Mouse (Mus musculus): ENCODE results near the gene Nanos3. TPM values are rescaled to one million over a fixed set of nuclear protein-coding genes. Genes with fewer than 3 reads are reported as not detected.
A peak's percentile ranks its signal among the peaks of the same experiment; 100 is the strongest.

Gene Nanos3
- total and polyA plus RNA-seq, 3 experiments: not detected

- no peak for DNase-seq (ENCODE audit: extremely low read depth)
- Histone ChIP-seq H3K27ac (ENCODE audit: insufficient read depth, low read depth) (peak overlapping the region; percentile 65), H3K27me3 (replicated peaks) (no peaks in the 10 kb centered on the region), H3K9ac (ENCODE audit: insufficient read depth, low read depth) (no peak overlapping the region), H3K36me3 (replicated peaks in 1 of 2; ENCODE audit: control insufficient read depth in 1 of 2, insufficient read depth in 1 of 2, low read length in 1 of 2) (peaks cover 0 to 6% of the 10 kb centered on the region in 2 experiments), H3K4me2 (ENCODE audit: insufficient read depth, low read depth, poor library complexity, severe bottlenecking) (no peak overlapping the region), H3K4me1 (ENCODE audit: control insufficient read depth in 1 of 2, insufficient read depth in 2 of 2) (peaks cover 18 to 47% of the 10 kb centered on the region in 2 experiments), H3K4me3 (replicated peaks in 1 of 3; ENCODE audit: low read depth in 2 of 3, low read length in 2 of 3, poor library complexity in 1 of 3) (no peak overlapping the region), H3K9me3 (replicated peaks; ENCODE audit: low read length) (no peaks in the 10 kb centered on the region), H3K79me2 (replicated peaks; ENCODE audit: control insufficient read depth, extremely low read depth, insufficient read depth, poor library complexity, severe bottlenecking) (peaks cover 15% of the 10 kb centered on the region)
- in situ Hi-C loops (cut with MboI; ENCODE audit: low pct_ligation_motif_present, low pct_unique_long_range_greater_than_20kb, low sequenced_read_pairs): no loop called here
- dilution Hi-C loops (cut with MboI; ENCODE audit: extremely low pct_ligation_motif_present, extremely low pct_unique_long_range_greater_than_20kb, low sequenced_read_pairs): no loop called here
- TF ChIP-seq TBP (conservative IDR thresholded peaks at IDR 0.05; ENCODE audit: low read depth, low read length): 0 out of 2 replicates have a peak, but pooled peaks have one; percentile 22
- TF ChIP-seq MYC (IDR thresholded peaks at IDR 0.05; ENCODE audit: low read depth, low read length): 0 out of 2 replicates have a peak, but pooled peaks have one; percentile 11
- TF ChIP-seq NRF1 (IDR thresholded peaks at IDR 0.05; ENCODE audit: low read depth, low read length): no peak
- no peak for TF ChIP-seq SMC3 (IDR thresholded peaks at IDR 0.05; ENCODE audit: low read depth, low read length)
Observed at GRCm38 (mm10) chr8:84198871-84199270, 13.9 kb upstream of the Nanos3 start.

GRCm38 (mm10) chr8:84197922-84198774, 13.1 kb upstream of the Nanos3 start:
- peak; percentile 96 for DNase-seq (ENCODE audit: extremely low read depth)
- Histone ChIP-seq H3K4me3 (replicated peaks in 1 of 3; ENCODE audit: low read depth in 2 of 3, low read length in 2 of 3, poor library complexity in 1 of 3) (peak overlapping the region; percentile 57 to 59 (median 59)), H3K36me3 (replicated peaks in 1 of 2; ENCODE audit: control insufficient read depth in 1 of 2, insufficient read depth in 1 of 2, low read length in 1 of 2) (peaks cover 0 to 6% of the 10 kb centered on the region in 2 experiments), H3K4me2 (ENCODE audit: insufficient read depth, low read depth, poor library complexity, severe bottlenecking) (peak overlapping the region; percentile 84), H3K27ac (ENCODE audit: insufficient read depth, low read depth) (peak overlapping the region; percentile 85), H3K9me3 (replicated peaks; ENCODE audit: low read length) (no peaks in the 10 kb centered on the region), H3K79me2 (replicated peaks; ENCODE audit: control insufficient read depth, extremely low read depth, insufficient read depth, poor library complexity, severe bottlenecking) (peaks cover 15% of the 10 kb centered on the region), H3K27me3 (replicated peaks) (peaks cover 2% of the 10 kb centered on the region), H3K4me1 (ENCODE audit: control insufficient read depth in 1 of 2, insufficient read depth in 2 of 2) (peaks cover 18 to 45% of the 10 kb centered on the region in 2 experiments), H3K9ac (ENCODE audit: insufficient read depth, low read depth) (peak overlapping the region; percentile 41)
- in situ Hi-C loops (cut with MboI; ENCODE audit: low pct_ligation_motif_present, low pct_unique_long_range_greater_than_20kb, low sequenced_read_pairs): no loop called here
- TF ChIP-seq ETS1 (conservative IDR thresholded peaks at IDR 0.05; ENCODE audit: low read depth, low read length): peak; percentile 54
- peak; percentile 35; the same call in 1 of the 2 replicates for TF ChIP-seq IRF4 (IDR thresholded peaks at IDR 0.05; ENCODE audit: low read depth, low read length)
- no peak for TF ChIP-seq POLR2AphosphoS2 (IDR thresholded peaks at IDR 0.05; ENCODE audit: low read depth, low read length)
- TF ChIP-seq JUN (IDR thresholded peaks at IDR 0.05; ENCODE audit: insufficient read depth, low read depth, low read length): no peak
- no peak for TF ChIP-seq SMC3 (IDR thresholded peaks at IDR 0.05; ENCODE audit: low read depth, low read length)
- peak; percentile 57; the same call in 1 of the 2 replicates for TF ChIP-seq ELF1 (IDR thresholded peaks at IDR 0.05; ENCODE audit: low read depth, low read length)
- TF ChIP-seq HCFC1 (IDR thresholded peaks at IDR 0.05; ENCODE audit: low read depth, low read length): peak; percentile 33
- TF ChIP-seq ZMIZ1 (IDR thresholded peaks at IDR 0.05; ENCODE audit: low read depth, low read length): no peak
- no peak for TF ChIP-seq UBTF (IDR thresholded peaks at IDR 0.05; ENCODE audit: low read depth, low read length)
- no peak for TF ChIP-seq MAFK (IDR thresholded peaks at IDR 0.05; ENCODE audit: insufficient replicate concordance, low read length)
- peak; percentile 90 for TF ChIP-seq SIN3A (IDR thresholded peaks at IDR 0.05; ENCODE audit: low read length)
- peak; percentile 51; the same call in 1 of the 2 replicates for TF ChIP-seq TCF12 (IDR thresholded peaks at IDR 0.05; ENCODE audit: low read depth, low read length)
- 0 out of 2 replicates have a peak, but pooled peaks have one; percentile 50 for TF ChIP-seq CHD2 (IDR thresholded peaks at IDR 0.05; ENCODE audit: low read length)
- 0 out of 2 replicates have a peak, but pooled peaks have one; percentile 51 for TF ChIP-seq MYC (IDR thresholded peaks at IDR 0.05; ENCODE audit: low read depth, low read length)
- TF ChIP-seq BHLHE40 (IDR thresholded peaks at IDR 0.05; ENCODE audit: low read depth, low read length): peak; percentile 28; the same call in 1 of the 2 replicates
- TF ChIP-seq POLR2A (IDR thresholded peaks at IDR 0.05; ENCODE audit: low read depth, low read length): no peak; the same call in 1 of the 2 replicates
- no peak for TF ChIP-seq ZNF384 (IDR thresholded peaks at IDR 0.05; ENCODE audit: low read depth, low read length)
- peak; percentile 18; the same call in 1 of the 2 replicates for TF ChIP-seq MAZ (IDR thresholded peaks at IDR 0.05; ENCODE audit: low read depth, low read length)
- peak; percentile 96 for TF ChIP-seq MXI1 (IDR thresholded peaks at IDR 0.05; ENCODE audit: low read depth, low read length)
- TF ChIP-seq USF2 (conservative IDR thresholded peaks at IDR 0.05; ENCODE audit: low read depth, low read length): no peak
- peak; percentile 48 for TF ChIP-seq EP300 (IDR thresholded peaks at IDR 0.05; ENCODE audit: low read length)
- dilution Hi-C loops (cut with MboI; ENCODE audit: extremely low pct_ligation_motif_present, extremely low pct_unique_long_range_greater_than_20kb, low sequenced_read_pairs): no loop called here

Measured in CH12.LX (cell line).